Mouse (Mus musculus) layer of hippocampus, adult 2 months (tissue): ENCODE measurements around the gene Gprc5c. TPM values are rescaled to one million over a fixed set of nuclear protein-coding genes. Genes with fewer than 3 reads are reported as not detected.
"Not testable (repeated sequence)": the region's sequence is repeated elsewhere in the genome, so short reads cannot be mapped to it uniquely, and the experiment has no call there.

Experiments used
- DNase-seq, 2 experiments: peaks; one replicate each; pipeline ENCODE4 v3.0.0; 2022; ENCODE audit warnings: low spot score in 2 of 2
- H3K27ac ChIP-seq: fragments of 200-600 bp; 2 replicates; pipeline ENCODE4 v1.8.1; 2022
- H3K4me3 ChIP-seq: fragments of 200-600 bp; 2 replicates; pipeline ENCODE4 v1.8.1; 2022; ENCODE audit warnings: mild to moderate bottlenecking
- CTCF ChIP-seq: fragments of 200-600 bp; conservative IDR thresholded peaks from 2 replicates; pipeline ENCODE4 v1.8.1; 2022; ENCODE audit warnings: antibody characterized with exemption, mild to moderate bottlenecking, moderate library complexity
- total RNA-seq, 2 experiments: library from RNA; stranded (reverse); gene quantifications; 2 replicates each; pipeline ENCODE4 v1.2.3; 2021

Gene Gprc5c
- total RNA-seq, 2 experiments from 2014 or later, result 4.7 to 5.4 TPM

DNA sequence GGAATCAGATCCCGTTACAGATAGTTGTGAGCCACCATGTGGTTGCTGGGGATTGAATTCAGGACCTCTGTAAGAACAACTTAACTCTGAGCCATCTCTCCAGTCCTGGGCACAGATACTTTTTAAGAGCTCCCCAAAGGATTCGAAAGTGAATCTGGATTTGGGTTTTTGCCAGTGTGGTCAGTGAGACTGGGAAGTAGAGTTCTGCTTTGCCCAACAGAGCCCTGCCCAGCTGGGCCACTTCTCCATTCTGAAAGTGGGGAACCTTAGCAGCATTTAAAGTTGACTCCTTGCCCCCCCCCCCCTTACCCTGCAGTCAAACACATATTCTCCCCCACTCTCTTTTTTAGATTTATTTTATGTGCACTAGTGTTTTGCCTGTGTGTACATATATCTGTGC lies 28.7 kb downstream of the Gprc5c start:
- peak in 1 of 2 experiments; percentile 11 for DNase-seq

GRCm38 (mm10) chr11:114880185-114880584 lies 29.2 kb downstream of the Gprc5c start:
- Histone ChIP-seq H3K27ac (no peak overlapping the region), H3K4me3 (no peak overlapping the region)
- TF ChIP-seq CTCF, result no peak
- DNase-seq, result no peak

More for the DNA sequence above, 28.7 kb downstream of the Gprc5c start:
- TF ChIP-seq CTCF, result no peak
- H3K4me3 ChIP-seq, result no peak overlapping the region
- no peak overlapping the region for H3K27ac ChIP-seq

- DNase-seq, result peak; percentile 13 to 46
- Histone ChIP-seq H3K27ac (no peak overlapping the region), H3K4me3 (no peak overlapping the region)
- peak; percentile 81 for TF ChIP-seq CTCF
These were observed 29.6 kb downstream of the Gprc5c start for GRCm38 (mm10) chr11:114880589-114880988.

DNA sequence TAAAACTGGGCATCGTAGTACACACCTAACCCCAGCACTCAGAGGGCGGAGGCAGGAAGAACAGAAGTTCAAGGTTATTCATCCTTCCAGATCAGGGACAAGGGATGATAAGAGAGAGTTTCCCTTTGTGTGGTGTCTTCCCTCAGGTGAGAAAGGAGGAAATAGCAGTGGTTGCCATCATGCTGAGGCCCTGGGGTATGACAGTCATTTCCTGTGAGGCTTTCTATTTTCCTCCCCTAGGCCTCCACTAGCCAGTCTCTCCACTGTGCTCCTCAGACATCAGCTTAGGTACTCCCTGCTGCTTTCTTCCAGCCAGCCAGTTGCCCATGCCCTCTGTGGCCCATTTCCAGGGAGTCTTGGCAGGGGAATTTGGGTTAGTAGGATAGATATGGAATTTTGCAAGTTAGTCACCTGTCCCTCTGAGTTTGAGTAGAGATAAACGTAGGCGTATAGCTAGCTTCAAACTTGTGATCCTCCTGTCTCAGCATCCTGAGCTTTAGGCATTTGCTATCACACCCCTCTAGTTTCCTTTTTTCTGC lies 32.4 kb downstream of the Gprc5c start:
- DNase-seq, result no peak
- Histone ChIP-seq H3K4me3 (no peak overlapping the region), H3K27ac (no peak overlapping the region)
- no peak for TF ChIP-seq CTCF

GRCm38 (mm10) chr11:114884380-114885100 lies 33.6 kb downstream of the Gprc5c start:
- no peak for DNase-seq
- Histone ChIP-seq H3K27ac (no peak overlapping the region), H3K4me3 (no peak overlapping the region)
- TF ChIP-seq CTCF, result no peak

GRCm38 (mm10) chr11:114889991-114890518 lies 39.1 kb downstream of the Gprc5c start, which contains the start of gene Cd300a:
Gene Cd300a, plus strand, starts transcription at chr11:114890041.
- Histone ChIP-seq H3K4me3 (no peak within 1 kb of the TSS), H3K27ac (no peak within 1 kb of the TSS)
- DNase-seq, result no peak
- TF ChIP-seq CTCF, result no peak

DNA sequence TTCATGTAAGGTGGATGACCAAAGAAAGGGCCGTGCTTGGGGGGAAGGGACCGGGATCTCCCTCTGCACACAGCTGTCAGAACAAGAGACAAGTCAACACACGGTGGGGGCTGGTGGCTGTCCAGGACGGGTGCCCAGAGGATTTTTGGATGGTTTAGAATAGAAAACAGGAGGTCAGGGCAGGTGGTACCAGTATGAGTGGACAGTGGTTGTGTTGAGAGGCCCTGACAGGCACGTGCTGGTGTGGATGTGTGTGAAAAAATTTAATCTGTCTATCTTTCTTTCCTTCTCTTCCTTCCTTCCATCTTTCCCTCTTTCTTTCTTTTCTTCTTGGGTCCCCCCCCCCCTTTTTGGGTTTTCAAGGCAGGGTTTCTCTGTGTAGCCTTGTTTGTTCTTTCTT lies 39.6 kb downstream of the Gprc5c start:
- DNase-seq, result no peak
- TF ChIP-seq CTCF, result no peak
- H3K4me3 ChIP-seq, result no peak overlapping the region
- no peak overlapping the region for H3K27ac ChIP-seq

GRCm38 (mm10) chr11:114896085-114896484 lies 45.1 kb downstream of the Gprc5c start:
- no peak for DNase-seq
- no peak for TF ChIP-seq CTCF
- no peak overlapping the region for H3K4me3 ChIP-seq
- no peak overlapping the region for H3K27ac ChIP-seq

DNA sequence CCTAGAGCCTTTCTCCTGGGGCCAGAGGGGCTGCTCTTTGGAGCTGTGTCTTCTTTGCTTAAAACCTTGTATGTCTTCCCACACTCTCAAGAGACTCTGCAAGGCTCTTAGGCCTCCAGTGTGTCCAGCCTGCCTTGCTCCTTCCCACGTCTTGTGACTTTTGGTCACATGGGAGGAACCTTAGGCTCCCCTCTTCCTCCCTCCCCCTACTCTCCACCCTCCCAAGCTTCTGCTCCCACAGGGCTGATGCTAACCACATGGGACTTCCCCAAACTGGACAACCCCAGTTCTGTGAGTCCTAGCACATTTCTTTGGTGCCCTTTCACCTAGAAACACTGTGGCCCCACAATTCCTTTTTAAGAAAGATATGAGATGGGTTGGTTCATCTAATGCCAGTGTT lies 47.1 kb downstream of the Gprc5c start:
- Histone ChIP-seq H3K27ac (no peak overlapping the region), H3K4me3 (no peak overlapping the region)
- TF ChIP-seq CTCF, result no peak
- DNase-seq, result no peak

DNA sequence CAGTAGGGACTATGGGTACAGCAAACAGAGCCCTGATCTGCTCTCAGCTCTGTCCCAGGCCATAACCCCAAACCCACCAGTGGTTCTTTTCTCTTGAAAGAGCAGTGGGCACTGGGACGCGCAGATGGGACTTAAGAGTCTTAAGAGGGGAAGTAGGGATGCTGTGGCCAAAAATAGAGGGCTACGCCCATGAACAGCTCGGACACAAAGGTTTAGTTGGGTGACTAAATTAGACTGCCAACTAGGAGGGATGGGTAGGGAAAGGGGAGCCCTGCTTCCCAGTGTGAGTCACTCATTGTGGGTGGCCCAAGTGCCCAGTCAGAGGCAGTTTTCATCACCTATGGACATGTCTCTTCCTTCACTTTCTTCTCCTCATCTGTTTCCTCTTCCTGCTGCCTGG lies 52.3 kb downstream of the Gprc5c start:
- H3K4me3 ChIP-seq, result no peak overlapping the region
- DNase-seq, result no peak
- no peak for TF ChIP-seq CTCF
- H3K27ac ChIP-seq, result no peak overlapping the region

DNA sequence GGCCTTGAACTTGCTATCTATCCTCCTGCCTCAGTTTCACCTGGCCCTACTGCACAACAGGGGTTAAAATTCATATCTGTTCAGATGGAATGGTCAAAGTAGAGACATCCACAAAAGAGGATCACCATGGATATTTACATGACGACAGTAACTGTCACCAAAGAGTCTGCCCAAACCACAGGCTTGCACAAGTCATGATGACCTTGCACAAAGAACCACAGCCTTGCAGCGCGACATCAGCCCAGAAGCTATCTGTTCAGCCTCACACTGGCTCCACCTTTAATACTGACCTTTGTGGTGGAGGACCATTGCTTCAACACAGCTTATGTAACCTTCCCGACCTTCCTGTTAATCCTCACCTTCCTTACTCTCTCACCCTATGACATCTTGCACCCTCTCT lies 56.6 kb downstream of the Gprc5c start:
- DNase-seq, result no peak
- Histone ChIP-seq H3K27ac (no peak overlapping the region), H3K4me3 (no peak overlapping the region)
- no peak for TF ChIP-seq CTCF

DNA sequence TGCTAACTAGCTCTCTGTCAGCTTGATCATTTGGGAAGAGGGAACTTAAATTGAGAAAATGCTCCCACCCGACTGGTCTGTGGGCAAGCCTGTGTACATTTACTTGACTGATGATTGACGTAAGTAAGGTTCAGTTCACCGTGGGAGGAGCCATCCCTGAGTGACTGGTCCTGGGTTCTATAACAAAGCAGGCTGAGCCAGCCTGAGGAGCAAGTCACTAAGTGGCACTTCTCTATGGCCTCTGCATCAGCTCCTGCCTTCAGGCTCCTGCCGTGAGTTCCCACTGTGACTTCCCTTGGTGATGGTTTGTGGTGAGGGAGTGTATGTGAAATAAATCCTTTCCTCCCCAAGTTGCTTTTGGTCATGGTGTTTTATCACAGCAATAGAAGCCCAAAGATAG lies 57.1 kb downstream of the Gprc5c start:
- no peak for DNase-seq
- TF ChIP-seq CTCF, result no peak
- Histone ChIP-seq H3K4me3 (no peak overlapping the region), H3K27ac (no peak overlapping the region)

- not testable (repeated sequence) for H3K4me3 ChIP-seq, H3K27ac ChIP-seq, DNase-seq
- peak; percentile 62 for TF ChIP-seq CTCF
These were observed 58.6 kb downstream of the Gprc5c start for GRCm38 (mm10) chr11:114909538-114909937.

- DNase-seq, result peak; percentile 63 to 84
- TF ChIP-seq CTCF, result peak; percentile 88
- no peak overlapping the region for H3K4me3 ChIP-seq
- H3K27ac ChIP-seq, result no peak overlapping the region
These were observed 61.9 kb downstream of the Gprc5c start for GRCm38 (mm10) chr11:114912847-114913246.
